Mouse (Mus musculus): ENCODE results near the gene Clec9a.

GRCm38 (mm10) chr6:129425217-129425616 lies 16.6 kb downstream of the Clec9a start:
- TF ChIP-seq TAL1 (IDR thresholded peaks at IDR 0.05; ENCODE audit: low read length) (no peak), GATA1 (IDR thresholded peaks at IDR 0.05; ENCODE audit: low read length) (no peak)

Data from erythroblast, embryonic 14.5 days (primary cell).